Mouse (Mus musculus): ENCODE results near the gene Cenps. TPM values are rescaled to one million over a fixed set of nuclear protein-coding genes. Genes with fewer than 3 reads are reported as not detected.
"Not testable (repeated sequence)": the region's sequence is repeated elsewhere in the genome, so short reads cannot be mapped to it uniquely, and the experiment has no call there.

Gene Cenps
- polyA plus RNA-seq, 1 experiment from 2014 or later: 40.6 TPM

- Histone ChIP-seq H3K27ac (peak overlapping the region; percentile 48; the same call in 1 of the 2 replicates), H3K9ac (no peak overlapping the region), H3K27me3 (no peaks in the 10 kb centered on the region), H3K4me1 (peaks cover 12% of the 10 kb centered on the region), H3K4me2 (no peak overlapping the region), H3K4me3 (replicated peaks) (no peak overlapping the region), H3K9me3 (replicated peaks) (no peaks in the 10 kb centered on the region), H3K36me3 (no peaks in the 10 kb centered on the region)
- WGBS: 70% methylated on average over 7 of the region's 7 CpGs
- ATAC-seq (replicated peaks; ENCODE audit: low FRiP score): no peak
Observed at GRCm38 (mm10) chr4:149170394-149170931, 33.0 kb upstream of the Cenps start.

DNA sequence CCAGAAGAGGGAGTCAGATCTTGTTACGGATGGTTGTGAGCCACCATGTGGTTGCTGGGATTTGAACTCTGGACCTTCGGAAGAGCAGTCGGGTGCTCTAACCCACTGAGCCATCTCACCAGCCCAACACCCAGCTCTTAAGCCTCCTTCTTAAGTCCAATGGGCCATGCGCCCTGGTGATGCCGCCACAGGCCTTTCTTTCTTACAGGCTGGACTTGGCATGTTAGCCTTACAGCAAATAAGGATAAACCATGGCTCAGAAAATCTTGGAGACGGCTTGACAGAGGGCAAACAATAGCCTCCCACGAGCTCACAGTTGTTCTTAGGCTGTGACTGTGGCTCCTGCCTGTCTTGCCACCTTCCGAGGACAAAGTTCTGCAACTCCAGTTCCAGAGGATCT lies 32.5 kb upstream of the Cenps start:
- not testable (repeated sequence) for ATAC-seq (replicated peaks; ENCODE audit: low FRiP score); H3K36me3 ChIP-seq; H3K4me2 ChIP-seq; H3K4me3 ChIP-seq (replicated peaks); H3K27me3 ChIP-seq; H3K9ac ChIP-seq; H3K9me3 ChIP-seq (replicated peaks)
- H3K4me1 ChIP-seq: peaks cover 17% of the 10 kb centered on the region
- WGBS: 79% methylated on average over 7 of the region's 8 CpGs
- H3K27ac ChIP-seq: peak overlapping the region; percentile 48; the same call in 1 of the 2 replicates

DNA sequence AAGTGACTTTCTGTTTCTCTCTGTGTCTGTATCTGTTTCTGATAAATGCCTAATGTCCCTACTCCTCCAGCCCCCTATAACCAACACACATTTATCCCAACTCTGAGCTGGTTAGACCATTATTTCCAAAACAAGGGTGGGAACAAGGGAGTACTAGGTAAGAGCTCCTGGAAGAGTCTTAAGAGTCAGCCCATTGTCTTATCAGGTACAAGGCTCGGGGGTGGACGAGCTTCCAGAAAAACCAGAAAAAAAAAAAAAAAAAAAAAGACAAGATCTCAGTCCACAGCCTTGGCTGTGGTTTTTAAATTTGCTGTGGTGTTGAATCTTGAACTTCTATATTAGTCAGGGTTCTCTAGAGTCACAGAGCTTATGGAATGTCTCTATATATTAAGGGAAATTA lies 30.6 kb upstream of the Cenps start:
- no peak for ATAC-seq (replicated peaks; ENCODE audit: low FRiP score)
- peak overlapping the region; percentile 96 for H3K4me2 ChIP-seq
- no peaks in the 10 kb centered on the region for H3K9me3 ChIP-seq (replicated peaks)
- H3K4me1 ChIP-seq: peaks cover 18% of the 10 kb centered on the region
- H3K27ac ChIP-seq: no peak overlapping the region
- H3K4me3 ChIP-seq (replicated peaks): no peak overlapping the region
- no peaks in the 10 kb centered on the region for H3K27me3 ChIP-seq
- H3K36me3 ChIP-seq: peaks cover 18% of the 10 kb centered on the region
- no peak overlapping the region for H3K9ac ChIP-seq
- 78% methylated on average over 2 of the region's 2 CpGs for WGBS

DNA sequence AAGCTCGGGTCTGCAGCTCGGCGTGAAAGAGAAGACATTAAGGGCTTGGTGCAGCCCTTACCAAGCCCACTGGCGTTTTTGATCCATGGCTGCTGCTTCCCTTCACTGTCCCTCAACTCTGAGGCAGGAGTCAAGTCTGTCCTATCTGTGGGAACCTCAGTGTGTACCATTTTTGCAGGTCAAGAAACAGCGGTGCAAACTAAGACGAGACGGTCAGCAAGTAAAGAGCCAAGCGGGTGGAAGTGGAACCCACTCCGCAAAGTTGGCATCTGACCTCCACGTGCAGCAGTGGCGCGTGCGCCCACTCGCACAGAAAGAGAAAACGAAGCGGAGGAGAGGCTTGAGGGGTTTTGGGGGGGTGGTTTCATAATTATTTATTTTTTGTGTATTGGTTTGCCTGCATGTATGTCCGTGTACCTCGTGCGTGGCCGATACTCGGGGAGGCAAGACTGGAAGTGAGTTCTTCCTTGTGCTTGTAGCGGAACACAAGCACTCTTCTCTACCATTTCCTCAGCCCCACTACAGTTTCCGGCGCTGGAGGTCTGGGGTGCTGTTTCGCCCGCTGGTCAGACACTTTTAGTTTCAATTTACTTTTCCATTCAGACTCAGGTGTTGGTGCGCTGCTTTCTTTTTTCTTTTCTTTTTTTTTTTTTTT lies 29.7 kb upstream of the Cenps start:
- peak; percentile 55 for ATAC-seq (replicated peaks; ENCODE audit: low FRiP score)
- H3K9me3 ChIP-seq (replicated peaks): no peaks in the 10 kb centered on the region
- H3K4me3 ChIP-seq (replicated peaks): peak overlapping the region; percentile 59
- H3K4me1 ChIP-seq: peaks cover 18% of the 10 kb centered on the region
- under 1% methylated on average over 27 of the region's 27 CpGs for WGBS
- H3K27ac ChIP-seq: peak overlapping the region; percentile 88
- no peaks in the 10 kb centered on the region for H3K27me3 ChIP-seq
- H3K9ac ChIP-seq: peak overlapping the region; percentile 64
- peaks cover 28% of the 10 kb centered on the region for H3K36me3 ChIP-seq
- peak overlapping the region; percentile 96 for H3K4me2 ChIP-seq

DNA sequence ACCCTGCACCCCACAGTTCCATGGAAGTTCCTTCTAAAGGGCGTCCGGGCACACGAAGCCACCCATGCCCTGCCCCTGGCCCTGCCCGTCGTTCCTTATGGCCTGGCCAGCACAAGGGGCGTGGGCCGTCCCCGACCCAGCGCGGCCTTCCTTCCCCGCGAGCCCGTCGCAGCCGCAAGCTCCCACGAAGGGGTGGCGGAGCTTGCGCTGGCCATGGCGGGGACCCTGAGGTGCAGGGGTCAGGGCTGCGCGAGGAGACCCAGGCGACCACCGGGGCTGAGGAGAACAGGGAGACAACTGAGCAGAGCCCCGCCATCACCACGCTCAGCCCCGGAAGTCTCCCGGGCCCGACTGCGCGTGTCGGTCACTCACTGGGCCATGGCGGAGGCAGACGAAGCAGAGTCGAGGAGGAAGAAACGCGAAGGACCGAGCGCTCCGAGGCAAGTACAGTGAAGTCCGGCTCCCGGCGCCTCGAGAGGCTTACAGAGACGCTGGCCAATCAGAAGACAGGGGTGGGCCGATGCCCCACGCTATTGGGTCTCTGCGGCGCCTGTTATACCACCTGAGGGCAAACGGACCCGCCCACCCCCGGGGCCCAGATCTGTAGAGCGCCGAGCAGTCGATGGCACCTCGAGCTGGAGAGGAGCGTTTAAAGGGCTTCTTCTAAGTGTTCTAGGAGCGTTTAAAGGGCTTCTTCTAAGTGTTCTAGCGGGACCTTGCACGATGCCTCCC lies 29.0 kb upstream of the Cenps start, which contains the start of gene Pgd:
Gene Pgd (minus strand): TSS at position 557 of the 732 bp plus-strand sequence.
- peak within 1 kb of the TSS; percentile 67 for H3K9ac ChIP-seq
- H3K4me2 ChIP-seq: peak within 1 kb of the TSS; percentile 96
- WGBS: under 1% methylated on average over 59 of the region's 59 CpGs
- H3K4me1 ChIP-seq: peaks cover 15% of the 10 kb centered on the region
- peak within 1 kb of the TSS; percentile 59 for H3K4me3 ChIP-seq (replicated peaks)
- peak within 1 kb of the TSS; percentile 88 for H3K27ac ChIP-seq
- no peaks in the 10 kb centered on the region for H3K9me3 ChIP-seq (replicated peaks)
- H3K27me3 ChIP-seq: no peaks in the 10 kb centered on the region
- peak; percentile 100 for ATAC-seq (replicated peaks; ENCODE audit: low FRiP score)
- peaks cover 35% of the 10 kb centered on the region for H3K36me3 ChIP-seq

DNA sequence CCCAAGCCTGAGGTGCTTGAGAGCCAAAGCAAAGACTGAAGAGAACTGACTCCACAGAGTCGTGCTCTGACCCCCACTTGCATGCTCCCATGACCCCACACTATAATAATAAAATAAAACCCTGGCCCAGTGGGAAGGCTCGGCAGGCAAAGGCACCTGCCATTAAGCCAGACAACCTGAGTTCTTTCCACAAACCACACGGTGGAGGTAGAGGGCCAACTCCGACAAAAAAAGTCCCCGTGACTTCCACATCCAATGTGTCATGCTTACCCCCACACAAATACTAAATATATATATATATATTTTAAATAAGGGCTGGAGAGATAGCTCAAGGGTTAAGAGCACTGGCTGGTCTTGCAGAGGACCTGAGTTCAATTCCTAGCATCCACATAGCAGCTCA lies 26.7 kb upstream of the Cenps start:
- Histone ChIP-seq H3K9me3 (replicated peaks) (no peaks in the 10 kb centered on the region), H3K4me3 (replicated peaks) (no peak overlapping the region), H3K36me3 (peaks cover 56% of the 10 kb centered on the region), H3K9ac (no peak overlapping the region), H3K4me1 (peaks cover 12% of the 10 kb centered on the region), H3K4me2 (no peak overlapping the region), H3K27ac (no peak overlapping the region), H3K27me3 (no peaks in the 10 kb centered on the region)
- ATAC-seq (replicated peaks; ENCODE audit: low FRiP score): no peak
- 51% methylated on average over 5 of the region's 5 CpGs for WGBS

DNA sequence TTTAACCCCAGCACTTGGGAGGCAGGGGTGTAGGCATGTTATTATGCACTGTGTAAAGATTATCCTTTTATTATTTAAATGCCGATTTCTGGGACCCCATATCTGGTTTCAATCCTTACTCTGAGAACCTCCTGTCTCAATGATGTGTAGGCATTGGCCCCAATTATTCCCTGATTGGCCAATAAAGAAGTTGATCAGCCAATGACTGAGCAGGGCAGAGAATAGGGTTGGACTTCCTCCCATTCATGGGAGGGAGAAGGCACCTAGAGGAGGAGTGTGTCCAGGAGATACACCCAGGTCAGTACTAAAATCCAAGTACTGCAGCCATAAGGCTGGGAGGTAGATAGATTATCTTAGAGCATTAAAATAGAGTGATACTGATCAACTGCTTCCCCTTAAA lies 25.8 kb upstream of the Cenps start:
- no peak overlapping the region for H3K27ac ChIP-seq
- H3K4me1 ChIP-seq: peaks cover 12% of the 10 kb centered on the region
- 53% methylated on average over 1 of the region's 1 CpGs for WGBS
- H3K4me2 ChIP-seq: no peak overlapping the region
- no peak overlapping the region for H3K9ac ChIP-seq
- no peak for ATAC-seq (replicated peaks; ENCODE audit: low FRiP score)
- no peaks in the 10 kb centered on the region for H3K27me3 ChIP-seq
- no peak overlapping the region for H3K4me3 ChIP-seq (replicated peaks)
- H3K36me3 ChIP-seq: peaks cover 65% of the 10 kb centered on the region
- H3K9me3 ChIP-seq (replicated peaks): no peaks in the 10 kb centered on the region

DNA sequence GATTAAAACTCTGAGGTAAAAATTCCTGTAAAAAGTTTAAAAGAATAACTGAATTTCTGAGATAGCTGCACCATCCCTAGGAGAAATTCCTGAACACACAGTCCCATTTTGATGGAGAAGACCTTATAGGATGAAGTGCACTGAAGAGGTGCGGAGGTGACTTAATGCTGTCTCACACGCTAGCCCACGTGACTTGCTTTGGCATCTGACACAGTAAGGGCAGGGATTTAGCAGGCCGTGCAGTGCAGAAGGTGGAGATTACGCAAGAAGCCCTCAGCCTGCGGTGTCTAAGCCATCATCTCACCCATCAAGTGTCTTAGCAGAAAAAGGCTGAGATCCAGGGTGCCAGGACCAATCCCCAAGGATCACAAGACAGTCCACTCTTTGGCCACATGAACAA lies 23.7 kb upstream of the Cenps start:
- ATAC-seq (replicated peaks; ENCODE audit: low FRiP score): no peak
- Histone ChIP-seq H3K4me2 (no peak overlapping the region), H3K4me1 (peaks cover 12% of the 10 kb centered on the region), H3K4me3 (replicated peaks) (no peak overlapping the region), H3K9me3 (replicated peaks) (no peaks in the 10 kb centered on the region), H3K27me3 (no peaks in the 10 kb centered on the region), H3K36me3 (peaks cover 86% of the 10 kb centered on the region), H3K9ac (no peak overlapping the region), H3K27ac (no peak overlapping the region)
- 94% methylated on average over 6 of the region's 6 CpGs for WGBS

DNA sequence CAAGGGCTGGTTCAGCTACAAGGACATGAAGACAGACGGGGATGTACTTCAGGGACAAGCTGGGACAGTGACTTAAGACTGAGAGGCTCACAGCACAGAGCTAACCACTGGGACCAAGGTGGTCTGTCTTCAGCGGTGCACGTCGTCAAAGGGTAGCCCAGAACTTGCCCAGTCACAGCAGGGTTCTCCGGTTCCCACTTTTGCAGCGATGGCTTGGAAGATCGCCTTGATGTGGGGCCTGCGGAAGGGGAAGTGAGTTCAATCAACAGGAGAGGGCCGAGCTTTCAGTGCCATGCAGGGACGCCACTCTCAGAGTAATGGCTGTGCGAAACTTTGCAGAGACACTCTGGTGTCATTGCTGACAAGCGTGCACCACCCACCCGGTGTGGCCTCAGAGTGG lies 22.5 kb upstream of the Cenps start:
- H3K36me3 ChIP-seq: peaks cover 96% of the 10 kb centered on the region
- no peak overlapping the region for H3K4me2 ChIP-seq

DNA sequence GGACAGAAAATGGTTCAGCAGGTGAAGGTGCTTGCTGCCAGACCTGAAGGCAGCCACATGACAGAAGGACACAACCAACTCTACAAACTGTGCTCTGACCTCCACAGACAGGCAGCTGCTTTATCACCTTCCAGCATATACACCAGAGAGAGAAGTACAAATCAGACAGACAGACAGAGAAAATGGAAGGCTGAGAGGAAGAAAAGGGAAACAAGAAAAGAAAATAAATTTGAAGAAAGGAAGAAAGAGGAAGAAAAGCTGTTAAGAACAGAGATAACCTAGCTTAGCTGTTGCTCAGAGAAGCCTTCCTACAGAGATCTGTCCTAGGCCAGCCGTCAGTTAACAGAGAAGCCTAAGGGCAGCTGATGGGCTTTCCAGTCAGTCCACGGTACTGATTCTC lies 21.8 kb upstream of the Cenps start:
- 80% methylated on average over 2 of the region's 2 CpGs for WGBS
- ATAC-seq (replicated peaks; ENCODE audit: low FRiP score): no peak

More for the DNA sequence above, 22.5 kb upstream of the Cenps start:
- WGBS: 89% methylated on average over 13 of the region's 13 CpGs
- Histone ChIP-seq H3K9ac (no peak overlapping the region), H3K4me3 (replicated peaks) (no peak overlapping the region), H3K9me3 (replicated peaks) (no peaks in the 10 kb centered on the region), H3K4me1 (0 out of 2 replicates have a peak, but pooled peaks cover under 1% of the 10 kb centered on the region), H3K27ac (no peak overlapping the region), H3K27me3 (no peaks in the 10 kb centered on the region)
- ATAC-seq (replicated peaks; ENCODE audit: low FRiP score): no peak

DNA sequence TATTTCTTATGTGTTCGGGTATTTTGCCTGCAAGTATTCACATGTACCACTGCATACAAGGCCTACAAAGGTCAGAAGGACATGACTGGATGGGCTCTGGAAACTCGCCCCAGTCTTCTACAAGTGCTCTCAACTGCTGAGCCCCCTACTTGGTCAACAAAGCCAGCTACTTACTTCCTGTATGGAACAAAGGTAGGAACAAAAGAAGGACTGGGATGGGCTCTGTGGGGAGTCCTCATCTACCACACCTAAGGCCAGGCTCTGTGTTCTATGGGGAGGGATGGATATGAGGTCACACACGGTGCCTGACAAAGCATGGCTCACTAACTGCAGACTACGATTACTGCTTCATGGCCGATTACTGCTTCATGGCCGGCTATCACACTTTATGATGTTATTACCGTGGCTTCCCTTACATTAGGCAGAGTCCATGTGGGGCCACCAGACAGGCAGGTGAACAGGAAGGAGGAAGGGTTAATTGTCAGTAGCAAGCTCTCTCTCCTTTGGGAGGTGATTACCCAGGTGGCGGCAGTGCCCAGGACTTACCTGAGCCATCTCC lies 20.1 kb upstream of the Cenps start:
- Histone ChIP-seq H3K4me3 (replicated peaks) (no peak overlapping the region), H3K9me3 (replicated peaks) (no peaks in the 10 kb centered on the region), H3K27me3 (no peaks in the 10 kb centered on the region), H3K4me1 (no peaks in the 10 kb centered on the region), H3K27ac (no peak overlapping the region), H3K36me3 (peaks cover 99% of the 10 kb centered on the region), H3K4me2 (no peak overlapping the region), H3K9ac (no peak overlapping the region)
- ATAC-seq (replicated peaks; ENCODE audit: low FRiP score): no peak
- WGBS: 82% methylated on average over 8 of the region's 8 CpGs

More for the DNA sequence above, 21.8 kb upstream of the Cenps start:
- H3K36me3 ChIP-seq: peaks cover 97% of the 10 kb centered on the region
- no peak overlapping the region for H3K4me3 ChIP-seq (replicated peaks)
- H3K9me3 ChIP-seq (replicated peaks): no peaks in the 10 kb centered on the region
- H3K4me1 ChIP-seq: no peaks in the 10 kb centered on the region
- no peak overlapping the region for H3K4me2 ChIP-seq
- no peak overlapping the region for H3K9ac ChIP-seq
- no peaks in the 10 kb centered on the region for H3K27me3 ChIP-seq
- H3K27ac ChIP-seq: no peak overlapping the region

DNA sequence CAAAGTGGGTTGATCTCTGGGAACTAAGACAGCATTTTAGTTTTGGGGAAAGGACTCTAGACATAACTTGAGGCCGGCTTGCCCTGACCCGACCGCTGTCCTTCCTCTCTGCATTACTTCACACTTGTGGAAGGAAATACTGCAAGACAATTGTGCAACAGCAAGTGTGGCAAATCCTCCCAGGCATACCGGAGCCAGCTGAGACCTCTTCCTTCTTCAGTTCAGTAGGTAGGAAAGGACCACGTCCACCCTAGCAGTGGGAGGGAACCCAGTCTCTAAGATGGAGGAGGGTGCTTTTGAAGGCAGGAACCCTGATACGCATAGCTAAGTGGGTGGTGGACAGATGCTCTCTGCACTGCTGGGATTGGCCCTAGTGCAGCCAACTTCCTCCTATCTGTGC lies 18.3 kb upstream of the Cenps start:
- Histone ChIP-seq H3K4me3 (replicated peaks) (no peak overlapping the region), H3K4me2 (no peak overlapping the region), H3K27ac (no peak overlapping the region), H3K4me1 (peaks cover 1% of the 10 kb centered on the region; the same call in 1 of the 2 replicates), H3K9ac (no peak overlapping the region), H3K36me3 (peaks cover 100% of the 10 kb centered on the region), H3K27me3 (no peaks in the 10 kb centered on the region), H3K9me3 (replicated peaks) (no peaks in the 10 kb centered on the region)
- 89% methylated on average over 6 of the region's 6 CpGs for WGBS
- no peak for ATAC-seq (replicated peaks; ENCODE audit: low FRiP score)

Data from kidney, embryonic 15.5 days (tissue).